Mouse (Mus musculus) Muller cell, postnatal 12 days (primary cell): Measurements from ENCODE around the gene Ldhd.

Experiments
- DNase-seq: peaks from one replicate; pipeline ENCODE4 v3.0.0-alpha.2; 2015; ENCODE audit errors: inconsistent ontology term

Gene Ldhd

GRCm38 (mm10) chr8:111594951-111595350 is 35.2 kb downstream of the Ldhd start:
- no peak for DNase-seq

- DNase-seq = no peak
Observed at GRCm38 (mm10) chr8:111594044-111594840, 35.9 kb downstream of the Ldhd start.

GRCm38 (mm10) chr8:111592390-111592910 is 37.7 kb downstream of the Ldhd start:
- no peak for DNase-seq

- DNase-seq = no peak
Observed at GRCm38 (mm10) chr8:111591176-111591575, 39.0 kb downstream of the Ldhd start.

- DNase-seq = no peak
Observed at GRCm38 (mm10) chr8:111590214-111590613, 40.0 kb downstream of the Ldhd start.

- no peak for DNase-seq
Observed at GRCm38 (mm10) chr8:111588336-111588735, 41.8 kb downstream of the Ldhd start.

- DNase-seq = no peak
Observed at GRCm38 (mm10) chr8:111587545-111588094, 42.6 kb downstream of the Ldhd start.

- no peak for DNase-seq
Observed at GRCm38 (mm10) chr8:111584946-111585345, 45.2 kb downstream of the Ldhd start.

- DNase-seq = no peak
Observed at GRCm38 (mm10) chr8:111582386-111582785, 47.8 kb downstream of the Ldhd start.

GRCm38 (mm10) chr8:111580306-111580705 is 49.9 kb downstream of the Ldhd start:
- no peak for DNase-seq

GRCm38 (mm10) chr8:111579318-111579717 is 50.9 kb downstream of the Ldhd start:
- no peak for DNase-seq

GRCm38 (mm10) chr8:111577880-111578533 is 52.2 kb downstream of the Ldhd start:
- DNase-seq = no peak

GRCm38 (mm10) chr8:111576501-111576900 is 53.7 kb downstream of the Ldhd start:
- DNase-seq = no peak

GRCm38 (mm10) chr8:111575492-111575891 is 54.7 kb downstream of the Ldhd start:
- DNase-seq = no peak

- no peak for DNase-seq
Observed at GRCm38 (mm10) chr8:111574016-111574415, 56.2 kb downstream of the Ldhd start.
